Mouse (Mus musculus) embryonic fibroblast, embryonic 13.5 days (primary cell): Measurements from ENCODE around the gene Trim50. TPM values are rescaled to one million over a fixed set of nuclear protein-coding genes. Genes with fewer than 3 reads are reported as not detected.

Experiments used
- H3K27ac ChIP-seq: 2 replicates; pipeline ENCODE4 v1.5.1; 2012; ENCODE audit warnings: low read length, control low read depth, inconsistent platforms; ENCODE audit not compliant: insufficient read depth
- H3K4me1 ChIP-seq: 2 replicates; pipeline ENCODE4 v1.6.1; 2011; ENCODE audit warnings: low read length; ENCODE audit not compliant: control insufficient read depth, insufficient read depth
- H3K4me3 ChIP-seq: 2 replicates; pipeline ENCODE4 v1.5.1; 2011; ENCODE audit warnings: mild to moderate bottlenecking, control low read depth, low read length; ENCODE audit not compliant: insufficient read depth
- CTCF ChIP-seq: IDR thresholded peaks from 2 replicates; pipeline ENCODE4 v1.5.1; 2011; ENCODE audit warnings: mild to moderate bottlenecking, control low read depth, low read length, moderate library complexity, borderline replicate concordance; ENCODE audit not compliant: insufficient read depth
- POLR2A ChIP-seq: IDR thresholded peaks from 2 replicates; pipeline ENCODE4 v1.6.1; 2011; ENCODE audit warnings: low read depth, mild to moderate bottlenecking, control low read depth, low read length, moderate library complexity
- polyA plus RNA-seq: library from polyadenylated mRNA; stranded (reverse); fragments of >200 nt; gene quantifications from 2 replicates; pipeline ENCODE4 v1.2.4, GENCODE M21; 2011; ENCODE audit warnings: low read depth; ENCODE audit not compliant: missing spikeins, insufficient read length

The Trim50 gene
- not detected in 2 replicates for polyA plus RNA-seq

DNA sequence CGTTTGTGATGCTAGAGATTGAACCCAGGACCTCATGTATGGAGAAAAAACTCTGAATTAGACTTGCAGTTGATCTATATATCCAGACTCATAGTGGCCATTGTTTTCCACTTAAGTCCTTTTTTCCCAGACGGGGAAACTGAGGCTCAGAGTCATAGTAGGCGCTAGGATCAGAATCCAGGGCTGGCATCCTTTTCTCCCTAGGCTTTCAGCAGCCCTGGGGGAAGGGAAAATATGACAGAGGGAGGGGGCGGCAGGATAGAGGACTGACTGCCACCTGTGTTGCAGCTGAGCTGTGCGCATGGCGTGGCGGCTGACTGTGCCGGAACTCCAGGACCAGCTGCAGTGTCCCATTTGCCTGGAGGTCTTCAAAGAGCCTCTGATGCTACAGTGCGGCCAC lies at the start of gene Trim50:
Gene Trim50, plus strand, starts transcription at position 301 of the 400 bp plus-strand sequence.
- no peaks in the 10 kb centered on the region for H3K4me1 ChIP-seq
- no peak within 1 kb of the TSS for H3K4me3 ChIP-seq
- no peak for TF ChIP-seq CTCF
- TF ChIP-seq POLR2A = no peak
- no peak within 1 kb of the TSS for H3K27ac ChIP-seq

- H3K4me1 ChIP-seq = no peaks in the 10 kb centered on the region
- TF ChIP-seq CTCF (no peak), POLR2A (no peak)
- H3K4me3 ChIP-seq = no peak overlapping the region
- no peak overlapping the region for H3K27ac ChIP-seq
Observed at GRCm38 (mm10) chr5:135306321-135306965, 46.7 kb upstream of the Trim50 start.

DNA sequence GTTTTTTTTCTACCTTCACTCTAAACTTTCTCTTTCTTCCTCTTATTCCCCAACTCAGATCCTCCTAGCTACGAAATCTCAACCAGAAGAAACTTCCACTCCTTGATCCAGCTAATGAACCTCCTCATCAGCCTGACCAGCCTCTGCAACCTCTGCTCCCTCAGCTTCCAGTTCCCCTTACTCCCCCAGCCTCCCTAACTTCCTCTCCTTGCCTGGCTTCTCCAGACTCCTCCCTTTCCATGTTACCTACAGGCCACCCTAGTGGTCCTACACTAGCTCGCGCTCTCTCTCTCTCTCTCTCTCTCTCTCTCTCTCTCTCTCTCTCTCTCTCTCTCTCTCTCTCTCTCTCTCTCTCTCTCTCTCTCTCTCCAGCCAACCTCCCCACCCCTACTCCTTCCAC lies 36.9 kb upstream of the Trim50 start:
- no peak for TF ChIP-seq CTCF
- no peak for TF ChIP-seq POLR2A
- Histone ChIP-seq H3K4me1 (no peaks in the 10 kb centered on the region), H3K4me3 (no peak overlapping the region), H3K27ac (no peak overlapping the region)

GRCm38 (mm10) chr5:135319856-135320255 lies 33.2 kb upstream of the Trim50 start:
- no peak overlapping the region for H3K4me3 ChIP-seq
- H3K27ac ChIP-seq = no peak overlapping the region
- no peak for TF ChIP-seq POLR2A
- no peak for TF ChIP-seq CTCF
- no peaks in the 10 kb centered on the region for H3K4me1 ChIP-seq

- H3K27ac ChIP-seq = no peak overlapping the region
- no peak for TF ChIP-seq CTCF
- TF ChIP-seq POLR2A = no peak
- no peak overlapping the region for H3K4me3 ChIP-seq
- H3K4me1 ChIP-seq = no peaks in the 10 kb centered on the region
Observed at GRCm38 (mm10) chr5:135322197-135322596, 30.9 kb upstream of the Trim50 start.

GRCm38 (mm10) chr5:135326121-135326659 lies 26.9 kb upstream of the Trim50 start:
- Histone ChIP-seq H3K27ac (no peak overlapping the region), H3K4me1 (no peaks in the 10 kb centered on the region), H3K4me3 (no peak overlapping the region)
- TF ChIP-seq CTCF (no peak), POLR2A (no peak)

- Histone ChIP-seq H3K27ac (no peak overlapping the region), H3K4me3 (no peak overlapping the region), H3K4me1 (no peaks in the 10 kb centered on the region)
- no peak for TF ChIP-seq CTCF
Observed at GRCm38 (mm10) chr5:135329471-135329870, 23.6 kb upstream of the Trim50 start.

- H3K27ac ChIP-seq = no peak overlapping the region
- no peaks in the 10 kb centered on the region for H3K4me1 ChIP-seq
- TF ChIP-seq CTCF (no peak), POLR2A (no peak)
- H3K4me3 ChIP-seq = no peak overlapping the region
Observed at GRCm38 (mm10) chr5:135330201-135330600, 22.9 kb upstream of the Trim50 start.

GRCm38 (mm10) chr5:135331161-135331560 lies 21.9 kb upstream of the Trim50 start:
- TF ChIP-seq CTCF = no peak
- no peak for TF ChIP-seq POLR2A
- H3K4me1 ChIP-seq = no peaks in the 10 kb centered on the region

GRCm38 (mm10) chr5:135337575-135337974 lies 15.5 kb upstream of the Trim50 start:
- TF ChIP-seq POLR2A (no peak), CTCF (no peak)
- Histone ChIP-seq H3K27ac (no peak overlapping the region), H3K4me1 (no peaks in the 10 kb centered on the region), H3K4me3 (no peak overlapping the region)

More at GRCm38 (mm10) chr5:135331161-135331560, 21.9 kb upstream of the Trim50 start:
- Histone ChIP-seq H3K4me3 (no peak overlapping the region), H3K27ac (no peak overlapping the region)
